In genomic region chr19:57083183-57083555, GRCm38 (mm10) we compare ENCODE assay signal across 23 mouse cellular contexts.
DNase-seq lines count a peak whose midpoint lies in the region; ATAC-seq and TF ChIP-seq lines count a peak whose summit lies in the region.
"Had no signal": no experiment of that assay in that cellular context is flagged by ENCODE, and none has a peak within 500 bp of the region (broad histone marks: within the 10 kb centered on the region; RNA-seq: fewer than 3 reads in every experiment).

No protein-coding gene starts in this region.

- no peak for TF ChIP-seq POLR2A in thymus, adult 2 months (IDR thresholded peaks at IDR 0.05; ENCODE audit: control insufficient read depth, extremely low read depth, insufficient read depth, low read length, poor library complexity)

- TF ChIP-seq CTCF in thymus, adult 2 months (IDR thresholded peaks at IDR 0.05; ENCODE audit: borderline replicate concordance, control insufficient read depth, extremely low read depth, insufficient read depth, low read length, poor library complexity), result no peak

- H3K4me2 ChIP-seq in hindbrain, embryonic 14.5 days (replicated peaks), result no peak overlapping the region
- H3K4me2 ChIP-seq: heart, embryonic 13.5 days; liver, embryonic 13.5 days had no signal

- no peak overlapping the region for H3K9ac ChIP-seq in hindbrain, embryonic 14.5 days
- H3K9ac ChIP-seq: heart, embryonic 13.5 days; liver, embryonic 13.5 days had no signal

- H3K4me3 ChIP-seq in hindbrain, embryonic 10.5 days, result no peak overlapping the region
- H3K4me3 ChIP-seq in hindbrain, embryonic 14.5 days (replicated peaks; ENCODE audit: low read length), result no peak overlapping the region
- no peak overlapping the region for H3K4me3 ChIP-seq in thymus, adult 2 months (ENCODE audit: control insufficient read depth, insufficient read depth, low read length)
- H3K4me3 ChIP-seq in embryonic facial prominence, embryonic 10.5 days, result no peak overlapping the region
- H3K4me3 ChIP-seq: heart, embryonic 13.5 days; liver, embryonic 13.5 days had no signal

- peaks cover 26% of the 10 kb centered on the region for H3K4me1 ChIP-seq in hindbrain, embryonic 10.5 days (replicated peaks)
- H3K4me1 ChIP-seq in hindbrain, embryonic 14.5 days (replicated peaks; ENCODE audit: control insufficient read depth, insufficient read depth, low read length), result peaks cover 12% of the 10 kb centered on the region; the same call in 1 of the 2 replicates
- H3K4me1 ChIP-seq in thymus, adult 2 months (replicated peaks; ENCODE audit: control insufficient read depth, insufficient read depth, low read length), result peaks cover 17% of the 10 kb centered on the region
- H3K4me1 ChIP-seq in embryonic facial prominence, embryonic 10.5 days, result peaks cover 43% of the 10 kb centered on the region

- DNase-seq in hindbrain, embryonic 10.5 days (ENCODE audit: low spot score), result peak; percentile 30
- DNase-seq in hindbrain, embryonic 14.5 days (ENCODE audit: low spot score), result no peak
- DNase-seq in thymus, adult 2 months, result no peak
- DNase-seq in thymus, postnatal 36 days, result no peak
- DNase-seq in embryonic facial prominence, embryonic 10.5 days (ENCODE audit: low spot score), result peak; percentile 29
- DNase-seq in retina, postnatal 1 day, result peak; percentile 42
- no peak for DNase-seq in liver
- no peak for DNase-seq in adrenal gland, postnatal 10 days
- DNase-seq: adrenal gland, adult 8-10 months; cerebellum, adult 11-12 months; cerebellum, postnatal 10 days; heart, postnatal 10 days; kidney, adult 9 months; kidney, postnatal 25 days; left cerebral cortex, postnatal 4 days; liver, embryonic 13.5 days; lung, adult 18-20 months; lung, postnatal 10 days had no signal

- no peaks in the 10 kb centered on the region for H3K27me3 ChIP-seq in hindbrain, embryonic 10.5 days (ENCODE audit: insufficient read depth, poor library complexity, severe bottlenecking)
- no peaks in the 10 kb centered on the region for H3K27me3 ChIP-seq in hindbrain, embryonic 14.5 days (ENCODE audit: control insufficient read depth, insufficient read depth, low read length)
- H3K27me3 ChIP-seq in thymus, adult 2 months (ENCODE audit: control insufficient read depth, insufficient read depth, low read length), result no peaks in the 10 kb centered on the region
- no peaks in the 10 kb centered on the region for H3K27me3 ChIP-seq in embryonic facial prominence, embryonic 10.5 days (replicated peaks; ENCODE audit: low read depth, poor library complexity, severe bottlenecking)
- H3K27me3 ChIP-seq: heart, embryonic 13.5 days; liver, embryonic 13.5 days had no signal

- 74% methylated on average over 10 of the region's 10 CpGs for WGBS in hindbrain, embryonic 10.5 days
- WGBS in hindbrain, embryonic 14.5 days, result 78% methylated on average over 10 of the region's 10 CpGs
- WGBS in thymus, adult 2 months, result 85% methylated on average over 10 of the region's 10 CpGs
- WGBS in embryonic facial prominence, embryonic 10.5 days, result 58% methylated on average over 10 of the region's 10 CpGs

- no peak overlapping the region for H3K27ac ChIP-seq in hindbrain, embryonic 10.5 days
- no peak overlapping the region for H3K27ac ChIP-seq in hindbrain, embryonic 14.5 days
- H3K27ac ChIP-seq in thymus, adult 2 months (ENCODE audit: control insufficient read depth, insufficient read depth, low read length), result peak overlapping the region; percentile 26; the same call in 1 of the 2 replicates
- H3K27ac ChIP-seq in embryonic facial prominence, embryonic 10.5 days (replicated peaks), result no peak overlapping the region
- H3K27ac ChIP-seq: heart, embryonic 13.5 days; liver, embryonic 13.5 days had no signal

- ATAC-seq in hindbrain, embryonic 14.5 days (ENCODE audit: low FRiP score), result no peak
- ATAC-seq: forebrain, embryonic 14.5 days; hindbrain, embryonic 16.5 days; intestine, embryonic 16.5 days; midbrain, embryonic 16.5 days had no signal

- peaks cover 5% of the 10 kb centered on the region; the same call in 1 of the 2 replicates for H3K9me3 ChIP-seq in hindbrain, embryonic 10.5 days
- no peaks in the 10 kb centered on the region for H3K9me3 ChIP-seq in hindbrain, embryonic 14.5 days (ENCODE audit: control insufficient read depth, low read length)
- H3K9me3 ChIP-seq in embryonic facial prominence, embryonic 10.5 days, result no peaks in the 10 kb centered on the region; the same call in 1 of the 2 replicates
- H3K9me3 ChIP-seq: heart, embryonic 13.5 days; liver, embryonic 13.5 days had no signal

- no peaks in the 10 kb centered on the region for H3K36me3 ChIP-seq in hindbrain, embryonic 10.5 days
- H3K36me3 ChIP-seq in hindbrain, embryonic 14.5 days (replicated peaks; ENCODE audit: control insufficient read depth, insufficient read depth), result no peaks in the 10 kb centered on the region
- H3K36me3 ChIP-seq in thymus, adult 2 months (ENCODE audit: control insufficient read depth, insufficient read depth, low read length), result peaks cover 44% of the 10 kb centered on the region
- H3K36me3 ChIP-seq in embryonic facial prominence, embryonic 10.5 days (replicated peaks), result no peaks in the 10 kb centered on the region; the same call in 1 of the 2 replicates
- H3K36me3 ChIP-seq: liver, embryonic 13.5 days had no signal

Comparison
In these comparisons a context has a peak if more than half of its experiments do, and no peak if none do; other contexts are left out.
1. DNase-seq: peak in hindbrain, embryonic 10.5 days (single experiment), embryonic facial prominence, embryonic 10.5 days (single experiment) and retina, postnatal 1 day (single experiment); none in hindbrain, embryonic 14.5 days (single experiment), thymus, adult 2 months (single experiment), thymus, postnatal 36 days (0 of 2), liver (single experiment) and adrenal gland, postnatal 10 days (single experiment).